Mouse (Mus musculus): ENCODE measurements at regions not wholly inside any gene's neighbourhood (a gene's known extent, or its start where the extent isn't known, plus 50 kb on each side); places are given as distances from the start of the nearest gene placed in this dataset.

DNA sequence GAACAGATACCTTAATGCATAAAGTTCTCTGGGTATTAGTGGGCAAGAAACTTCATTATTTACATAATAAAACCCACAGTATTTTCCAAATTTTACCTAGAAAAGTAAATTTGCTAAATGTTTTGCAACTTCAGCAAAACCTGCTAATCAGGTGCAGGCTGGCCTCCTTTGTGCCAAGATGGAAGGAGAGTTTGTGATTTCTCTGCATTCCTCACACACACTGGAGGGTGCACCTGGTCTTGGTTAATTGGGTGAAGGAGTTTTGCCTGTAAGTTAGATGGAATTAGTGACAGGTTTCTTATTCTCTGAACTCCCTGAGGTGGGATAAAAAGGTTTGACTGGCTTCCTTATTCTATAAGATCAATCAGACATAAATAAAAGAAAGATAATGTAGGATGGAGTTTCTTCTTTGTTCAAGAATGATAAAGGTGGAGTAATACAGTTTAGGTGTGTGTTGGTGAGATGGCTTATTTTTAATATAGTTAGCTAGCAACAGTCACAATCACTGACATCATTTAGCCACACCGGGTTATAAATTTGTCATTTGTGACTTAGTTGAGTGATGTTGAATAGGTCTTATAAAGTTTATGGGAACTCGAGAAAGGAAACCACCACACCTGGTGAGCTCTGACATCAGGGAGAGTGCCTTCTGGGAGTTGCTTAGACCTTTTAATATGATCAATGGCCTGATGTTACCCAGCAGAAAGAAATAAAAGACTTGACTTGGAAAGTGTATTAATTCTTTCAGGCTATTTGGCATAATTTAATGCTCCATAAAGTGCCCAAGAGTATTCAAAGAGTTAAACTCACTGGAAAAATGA, 1131.4 kb upstream of the Flrt2 start:
- Histone ChIP-seq H3K36me3 (ENCODE audit: control insufficient read depth, insufficient read depth, low read length) (no peaks in the 10 kb centered on the region), H3K4me2 (replicated peaks; ENCODE audit: low read depth, low read length, severe bottlenecking) (no peak overlapping the region), H3K9me3 (ENCODE audit: control insufficient read depth, low read length) (no peaks in the 10 kb centered on the region), H3K27ac (replicated peaks; ENCODE audit: low read depth, low read length) (no peak overlapping the region), H3K4me1 (ENCODE audit: control insufficient read depth, insufficient read depth, low read length) (peaks cover 5% of the 10 kb centered on the region; the same call in 1 of the 2 replicates), H3K27me3 (ENCODE audit: control insufficient read depth, insufficient read depth, low read length) (no peaks in the 10 kb centered on the region), H3K4me3 (replicated peaks; ENCODE audit: low read length) (no peak overlapping the region), H3K9ac (ENCODE audit: low read depth, low read length, severe bottlenecking) (no peak overlapping the region)
- TF ChIP-seq POLR2A (IDR thresholded peaks at IDR 0.05; ENCODE audit: borderline replicate concordance, extremely low read depth, insufficient read depth, insufficient read length): no peak
- DNase-seq (ENCODE audit: low spot score) (peak; percentile 44), ATAC-seq (ENCODE audit: low FRiP score, low read depth) (peak; percentile 37; the same call in 1 of the 2 replicates)
- WGBS: 27% methylated on average over 2 of the region's 2 CpGs

GRCm38 (mm10) chr12:94574981-94575380, 1117.0 kb upstream of the Flrt2 start:
- H3K9me3 ChIP-seq (ENCODE audit: control insufficient read depth, low read length): no peaks in the 10 kb centered on the region
- no peaks in the 10 kb centered on the region for H3K4me1 ChIP-seq (ENCODE audit: control insufficient read depth, insufficient read depth, low read length)
- H3K4me3 ChIP-seq (replicated peaks; ENCODE audit: low read length): no peak overlapping the region
- H3K9ac ChIP-seq (ENCODE audit: low read depth, low read length, severe bottlenecking): no peak overlapping the region
- no peaks in the 10 kb centered on the region for H3K36me3 ChIP-seq (ENCODE audit: control insufficient read depth, insufficient read depth, low read length)
- 24% methylated on average over 2 of the region's 2 CpGs for WGBS
- DNase-seq (ENCODE audit: low spot score) (no peak), ATAC-seq (ENCODE audit: low FRiP score, low read depth) (no peak)
- no peaks in the 10 kb centered on the region for H3K27me3 ChIP-seq (ENCODE audit: control insufficient read depth, insufficient read depth, low read length)
- H3K27ac ChIP-seq (replicated peaks; ENCODE audit: low read depth, low read length): no peak overlapping the region
- no peak for TF ChIP-seq POLR2A (IDR thresholded peaks at IDR 0.05; ENCODE audit: borderline replicate concordance, extremely low read depth, insufficient read depth, insufficient read length)
- no peak overlapping the region for H3K4me2 ChIP-seq (replicated peaks; ENCODE audit: low read depth, low read length, severe bottlenecking)

GRCm38 (mm10) chr12:94580345-94580744, 1111.7 kb upstream of the Flrt2 start:
- no peaks in the 10 kb centered on the region for H3K9me3 ChIP-seq (ENCODE audit: control insufficient read depth, low read length)
- DNase-seq (ENCODE audit: low spot score): no peak
- 51% methylated on average over 4 of the region's 4 CpGs for WGBS
- H3K36me3 ChIP-seq (ENCODE audit: control insufficient read depth, insufficient read depth, low read length): no peaks in the 10 kb centered on the region
- no peak overlapping the region for H3K9ac ChIP-seq (ENCODE audit: low read depth, low read length, severe bottlenecking)
- H3K4me3 ChIP-seq (replicated peaks; ENCODE audit: low read length): no peak overlapping the region
- TF ChIP-seq POLR2A (IDR thresholded peaks at IDR 0.05; ENCODE audit: borderline replicate concordance, extremely low read depth, insufficient read depth, insufficient read length): no peak
- no peaks in the 10 kb centered on the region for H3K4me1 ChIP-seq (ENCODE audit: control insufficient read depth, insufficient read depth, low read length)
- H3K4me2 ChIP-seq (replicated peaks; ENCODE audit: low read depth, low read length, severe bottlenecking): no peak overlapping the region
- ATAC-seq (ENCODE audit: low FRiP score, low read depth): no peak
- H3K27me3 ChIP-seq (ENCODE audit: control insufficient read depth, insufficient read depth, low read length): no peaks in the 10 kb centered on the region
- H3K27ac ChIP-seq (replicated peaks; ENCODE audit: low read depth, low read length): no peak overlapping the region

- no peaks in the 10 kb centered on the region for H3K9me3 ChIP-seq (ENCODE audit: control insufficient read depth, low read length)
- ATAC-seq (ENCODE audit: low FRiP score, low read depth): no peak
- no peaks in the 10 kb centered on the region for H3K4me1 ChIP-seq (ENCODE audit: control insufficient read depth, insufficient read depth, low read length)
Observed at GRCm38 (mm10) chr12:94584309-94584708, 1107.7 kb upstream of the Flrt2 start.

DNA sequence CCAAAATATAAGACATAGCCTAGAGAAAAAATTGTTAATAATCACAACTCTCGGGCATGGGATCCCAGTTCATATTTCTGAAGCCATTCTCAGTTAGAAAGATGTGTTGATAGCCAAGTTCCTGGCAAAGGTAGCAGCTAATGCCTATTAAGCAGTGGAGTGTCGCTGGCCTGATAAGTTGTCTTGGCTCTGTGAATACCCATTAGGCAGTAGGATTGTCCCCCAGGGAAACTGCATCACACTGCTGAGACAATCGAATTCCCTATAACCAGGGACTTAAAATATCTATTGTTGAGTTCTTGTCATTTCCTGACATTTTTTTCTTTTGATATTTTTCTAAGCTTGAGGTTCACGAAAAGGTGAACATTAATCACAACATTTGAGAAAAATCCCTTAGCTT, 1105.0 kb upstream of the Flrt2 start:
- TF ChIP-seq POLR2A (IDR thresholded peaks at IDR 0.05; ENCODE audit: borderline replicate concordance, extremely low read depth, insufficient read depth, insufficient read length): no peak
- Histone ChIP-seq H3K4me3 (replicated peaks; ENCODE audit: low read length) (no peak overlapping the region), H3K9me3 (ENCODE audit: control insufficient read depth, low read length) (no peaks in the 10 kb centered on the region), H3K36me3 (ENCODE audit: control insufficient read depth, insufficient read depth, low read length) (no peaks in the 10 kb centered on the region), H3K4me2 (replicated peaks; ENCODE audit: low read depth, low read length, severe bottlenecking) (no peak overlapping the region), H3K27me3 (ENCODE audit: control insufficient read depth, insufficient read depth, low read length) (no peaks in the 10 kb centered on the region), H3K9ac (ENCODE audit: low read depth, low read length, severe bottlenecking) (no peak overlapping the region), H3K27ac (replicated peaks; ENCODE audit: low read depth, low read length) (no peak overlapping the region), H3K4me1 (ENCODE audit: control insufficient read depth, insufficient read depth, low read length) (no peaks in the 10 kb centered on the region)
- 71% methylated on average over 4 of the region's 4 CpGs for WGBS
- no peak for DNase-seq (ENCODE audit: low spot score)
- no peak for ATAC-seq (ENCODE audit: low FRiP score, low read depth)

More at GRCm38 (mm10) chr12:94584309-94584708, 1107.7 kb upstream of the Flrt2 start:
- DNase-seq (ENCODE audit: low spot score): no peak
- Histone ChIP-seq H3K27me3 (ENCODE audit: control insufficient read depth, insufficient read depth, low read length) (no peaks in the 10 kb centered on the region), H3K4me2 (replicated peaks; ENCODE audit: low read depth, low read length, severe bottlenecking) (no peak overlapping the region), H3K9ac (ENCODE audit: low read depth, low read length, severe bottlenecking) (no peak overlapping the region), H3K36me3 (ENCODE audit: control insufficient read depth, insufficient read depth, low read length) (no peaks in the 10 kb centered on the region), H3K4me3 (replicated peaks; ENCODE audit: low read length) (no peak overlapping the region), H3K27ac (replicated peaks; ENCODE audit: low read depth, low read length) (no peak overlapping the region)
- no peak for TF ChIP-seq POLR2A (IDR thresholded peaks at IDR 0.05; ENCODE audit: borderline replicate concordance, extremely low read depth, insufficient read depth, insufficient read length)
- WGBS: 56% methylated on average over 1 of the region's 1 CpGs

Data from limb, embryonic 14.5 days (tissue).